ENCODE assay signal across 8 mouse cellular contexts in the genomic region with DNA sequence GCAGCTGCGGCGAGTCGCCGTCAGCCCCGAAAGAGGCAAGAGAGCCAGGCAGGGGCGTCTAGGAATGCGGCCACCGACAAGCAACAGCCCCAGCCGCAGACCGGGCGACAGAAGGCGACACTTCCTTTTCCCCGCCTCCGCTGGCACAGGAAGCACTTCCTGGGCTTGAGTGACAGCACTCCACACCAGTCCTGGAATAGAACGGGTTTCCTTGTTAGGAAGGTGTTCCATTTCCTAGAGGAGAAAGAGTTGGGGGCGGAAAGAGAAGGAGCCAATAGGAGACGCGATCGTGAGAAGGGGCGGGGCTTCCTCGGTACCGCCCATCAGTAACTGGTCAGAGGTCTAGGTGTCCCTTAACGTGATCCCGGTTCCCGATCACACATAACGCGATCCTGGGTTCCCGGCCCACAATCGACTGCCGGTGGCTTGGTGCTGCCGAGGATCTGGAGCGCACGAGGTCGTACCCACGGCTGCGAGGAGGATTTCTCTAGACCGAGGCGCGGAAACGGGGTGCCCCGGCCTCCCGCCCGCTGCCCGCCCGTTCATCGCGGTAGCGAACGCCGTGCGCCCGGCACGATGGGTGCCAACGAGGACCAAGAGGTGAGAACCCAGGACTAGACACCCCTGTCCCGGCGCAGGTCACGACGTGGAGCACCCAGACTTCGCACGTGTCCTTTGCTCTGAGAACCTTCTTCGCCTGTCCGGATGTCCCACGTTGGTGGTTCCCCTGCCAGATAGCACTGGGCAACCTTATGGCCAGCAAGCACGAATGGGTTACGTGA. TPM values are rescaled to one million over a fixed set of nuclear protein-coding genes. Genes with fewer than 3 reads are reported as not detected.
DNase-seq lines count a peak whose midpoint lies in the region; ATAC-seq and TF ChIP-seq lines count a peak whose summit lies in the region.

A gene (minus strand): TSS at position 127 of the 782 bp plus-strand sequence.
A gene (plus strand): TSS at position 321 of the 782 bp plus-strand sequence.

- peak within 1 kb of the TSS; percentile 88 for H3K4me3 ChIP-seq in bone marrow, adult 2 months (replicated peaks; ENCODE audit: control insufficient read depth, low read depth, low read length)
- peak within 1 kb of the TSS; percentile 92 for H3K4me3 ChIP-seq in embryonic facial prominence, embryonic 15.5 days (replicated peaks)
- H3K4me3 ChIP-seq in limb, embryonic 14.5 days (replicated peaks; ENCODE audit: low read length) = peak within 1 kb of the TSS; percentile 82
- H3K4me3 ChIP-seq in midbrain, postnatal 0 days (ENCODE audit: low read depth, low read length) = peak within 1 kb of the TSS; percentile 76

- no peak for TF ChIP-seq CTCF in bone marrow, adult 2 months (IDR thresholded peaks at IDR 0.05; ENCODE audit: control insufficient read depth, insufficient read depth, low read length)
- peak; percentile 37 for TF ChIP-seq CTCF in midbrain, postnatal 0 days (IDR thresholded peaks at IDR 0.05)

- no peaks in the 10 kb centered on the region for H3K9me3 ChIP-seq in embryonic facial prominence, embryonic 15.5 days (replicated peaks)
- no peaks in the 10 kb centered on the region for H3K9me3 ChIP-seq in limb, embryonic 14.5 days (ENCODE audit: control insufficient read depth, low read length)
- H3K9me3 ChIP-seq in midbrain, postnatal 0 days (ENCODE audit: low read length) = no peaks in the 10 kb centered on the region

- H3K4me1 ChIP-seq in bone marrow, adult 2 months (ENCODE audit: control insufficient read depth, insufficient read depth, low read length) = no peaks in the 10 kb centered on the region; the same call in 1 of the 2 replicates
- peaks cover 14% of the 10 kb centered on the region for H3K4me1 ChIP-seq in embryonic facial prominence, embryonic 15.5 days
- peaks cover 17% of the 10 kb centered on the region for H3K4me1 ChIP-seq in limb, embryonic 14.5 days (ENCODE audit: control insufficient read depth, insufficient read depth, low read length)
- H3K4me1 ChIP-seq in midbrain, postnatal 0 days (ENCODE audit: insufficient read depth, low read length) = peaks cover 6% of the 10 kb centered on the region; the same call in 1 of the 2 replicates

- peak; percentile 100 for ATAC-seq in embryonic facial prominence, embryonic 15.5 days (ENCODE audit: insufficient number of reproducible peaks, low FRiP score, low TSS enrichment, low read depth)
- ATAC-seq in limb, embryonic 14.5 days (ENCODE audit: low FRiP score, low read depth) = peak; percentile 100
- ATAC-seq in midbrain, postnatal 0 days (ENCODE audit: low FRiP score) = peak; percentile 100

- under 1% methylated on average over 65 of the region's 65 CpGs for WGBS in bone marrow, adult 2 months
- WGBS in embryonic facial prominence, embryonic 15.5 days = under 1% methylated on average over 65 of the region's 65 CpGs
- WGBS in limb, embryonic 14.5 days = under 1% methylated on average over 65 of the region's 65 CpGs
- under 1% methylated on average over 65 of the region's 65 CpGs for WGBS in midbrain, postnatal 0 days

- no peaks in the 10 kb centered on the region for H3K27me3 ChIP-seq in embryonic facial prominence, embryonic 15.5 days
- no peaks in the 10 kb centered on the region for H3K27me3 ChIP-seq in limb, embryonic 14.5 days (ENCODE audit: control insufficient read depth, insufficient read depth, low read length)
- no peaks in the 10 kb centered on the region for H3K27me3 ChIP-seq in midbrain, postnatal 0 days (ENCODE audit: insufficient read depth, low read length)

- H3K36me3 ChIP-seq in embryonic facial prominence, embryonic 15.5 days = peaks cover 24% of the 10 kb centered on the region
- peaks cover 27% of the 10 kb centered on the region for H3K36me3 ChIP-seq in limb, embryonic 14.5 days (ENCODE audit: control insufficient read depth, insufficient read depth, low read length)
- peaks cover 5% of the 10 kb centered on the region; the same call in 1 of the 2 replicates for H3K36me3 ChIP-seq in midbrain, postnatal 0 days (ENCODE audit: insufficient read depth, low read length)

- peak within 1 kb of the TSS; percentile 76 for H3K4me2 ChIP-seq in embryonic facial prominence, embryonic 15.5 days (replicated peaks)
- peak within 1 kb of the TSS; percentile 65 for H3K4me2 ChIP-seq in limb, embryonic 14.5 days (replicated peaks; ENCODE audit: low read depth, low read length, severe bottlenecking)
- peak within 1 kb of the TSS; percentile 67 for H3K4me2 ChIP-seq in midbrain, postnatal 0 days (ENCODE audit: low read depth, low read length, poor library complexity, severe bottlenecking)

- peak within 1 kb of the TSS; percentile 76 for H3K27ac ChIP-seq in bone marrow, adult 2 months (ENCODE audit: control insufficient read depth, insufficient read depth, low read depth, low read length, poor library complexity)
- peak within 1 kb of the TSS; percentile 74 for H3K27ac ChIP-seq in embryonic facial prominence, embryonic 15.5 days (replicated peaks)
- H3K27ac ChIP-seq in limb, embryonic 14.5 days (replicated peaks; ENCODE audit: low read depth, low read length) = peak within 1 kb of the TSS; percentile 62; the same call in 1 of the 2 replicates
- H3K27ac ChIP-seq in midbrain, postnatal 0 days (ENCODE audit: low read depth, low read length) = peak within 1 kb of the TSS; percentile 86

- H3K9ac ChIP-seq in embryonic facial prominence, embryonic 15.5 days = peak within 1 kb of the TSS; percentile 93
- peak within 1 kb of the TSS; percentile 91 for H3K9ac ChIP-seq in limb, embryonic 14.5 days (ENCODE audit: low read depth, low read length, severe bottlenecking)
- H3K9ac ChIP-seq in midbrain, postnatal 0 days (replicated peaks; ENCODE audit: low read length, poor library complexity, severe bottlenecking) = peak within 1 kb of the TSS; percentile 81

- TF ChIP-seq POLR2A in bone marrow, adult 2 months (IDR thresholded peaks at IDR 0.05; ENCODE audit: borderline replicate concordance, control insufficient read depth, low read depth, low read length) = peak; percentile 60; the same call in 1 of the 2 replicates
- 0 out of 2 replicates have a peak, but pooled peaks have one; percentile 25 for TF ChIP-seq POLR2A in limb, embryonic 14.5 days (IDR thresholded peaks at IDR 0.05; ENCODE audit: borderline replicate concordance, extremely low read depth, insufficient read depth, insufficient read length)

- DNase-seq in 416B (ENCODE audit: low read depth) = peak; percentile 99
- DNase-seq in heart, adult 8-10 months (ENCODE audit: low spot score) = peak; percentile 99
- DNase-seq in kidney, adult 9 months = peak; percentile 99
- DNase-seq in limb, embryonic 14.5 days (ENCODE audit: low spot score) = peak; percentile 99
- peak; percentile 99 for DNase-seq in midbrain, postnatal 0 days (ENCODE audit: low spot score)
- DNase-seq in spleen, postnatal 14 days (ENCODE audit: low spot score in 2 of 2) = peak; percentile 84

RNA-seq across cellular contexts. Expression of the first gene that starts in this region (rescaled TPM):
- 4.9 and 10.5 TPM in 2 replicates for polyA plus RNA-seq in bone marrow, adult 2 months (2011; ENCODE audit: insufficient read depth, insufficient read length, low replicate concordance, missing spikeins)
- 25.8 and 27.1 TPM in 2 replicates for polyA plus RNA-seq in embryonic facial prominence, embryonic 15.5 days (2015; fragmentation: Nextera tagmentation; extraction: Ambion mirVana)
- 10 to 100 TPM; 20.1 to 21.7 (median 20.8) TPM for total RNA-seq in heart, adult 8-10 months (2022)
- 31.3 and 31.6 TPM in 2 replicates for polyA plus RNA-seq in limb, embryonic 14.5 days (2012; rRNA removed)
- 31.4 and 33.6 TPM in 2 replicates for polyA plus RNA-seq in limb, embryonic 14.5 days (2014; fragmentation: Nextera tagmentation; extraction: Ambion mirVana)
- total RNA-seq in midbrain, postnatal 0 days (2014; rRNA removed) = 44.1 and 56.0 TPM in 2 replicates
- polyA plus RNA-seq in midbrain, postnatal 0 days (2015; fragmentation: Nextera tagmentation; extraction: Ambion mirVana) = 28.5 and 29.3 TPM in 2 replicates

RNA-seq across cellular contexts. Expression of the second gene that starts in this region (rescaled TPM):
- 6.1 and 9.5 TPM in 2 replicates for polyA plus RNA-seq in bone marrow, adult 2 months (2011; ENCODE audit: insufficient read depth, insufficient read length, low replicate concordance, missing spikeins)
- polyA plus RNA-seq in embryonic facial prominence, embryonic 15.5 days (2015; fragmentation: Nextera tagmentation; extraction: Ambion mirVana) = 34.0 and 36.4 TPM in 2 replicates
- total RNA-seq in heart, adult 8-10 months (2022) = 10 to 100 TPM; 53.3 to 70.3 (median 58.0) TPM
- polyA plus RNA-seq in limb, embryonic 14.5 days (2012; rRNA removed) = 24.4 and 26.5 TPM in 2 replicates
- polyA plus RNA-seq in limb, embryonic 14.5 days (2014; fragmentation: Nextera tagmentation; extraction: Ambion mirVana) = 40.5 and 46.7 TPM in 2 replicates
- 13.4 and 24.1 TPM in 2 replicates for total RNA-seq in midbrain, postnatal 0 days (2014; rRNA removed)
- 27.2 and 31.5 TPM in 2 replicates for polyA plus RNA-seq in midbrain, postnatal 0 days (2015; fragmentation: Nextera tagmentation; extraction: Ambion mirVana)

Comparison
In these comparisons a context has a peak if more than half of its experiments do, and no peak if none do; other contexts are left out.
1. Peak in every context shown above with its lines: DNase-seq, ATAC-seq, H3K4me3 ChIP-seq and H3K27ac ChIP-seq.